ENCODE assay signal across 14 mouse cellular contexts in the genomic region with DNA sequence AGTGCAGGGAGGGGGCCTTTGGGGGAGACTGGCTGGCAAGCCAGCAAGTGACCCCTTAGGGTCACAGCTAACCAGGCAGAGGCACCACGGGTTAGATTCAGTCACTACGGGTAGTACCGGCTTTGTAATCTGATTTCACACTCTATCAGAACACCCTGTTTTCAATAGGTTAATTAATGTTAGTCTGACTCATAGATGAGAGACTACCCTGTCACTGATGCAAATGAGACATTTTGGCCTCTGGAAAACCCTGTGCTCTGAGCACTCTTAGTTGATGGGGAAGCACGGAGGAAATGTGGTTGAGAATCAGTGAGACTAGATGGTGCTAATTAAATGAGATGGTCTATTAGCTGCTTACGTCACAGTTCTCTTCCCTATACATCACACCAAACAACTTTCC. TPM values are rescaled to one million over a fixed set of nuclear protein-coding genes. Genes with fewer than 3 reads are reported as not detected.
DNase-seq lines count a peak whose midpoint lies in the region; ATAC-seq and TF ChIP-seq lines count a peak whose summit lies in the region.
"Had no signal": no experiment of that assay in that cellular context is flagged by ENCODE, and none has a peak within 500 bp of the region (broad histone marks: within the 10 kb centered on the region; RNA-seq: fewer than 3 reads in every experiment).

No protein-coding gene starts in this region.

- H3K9me3 ChIP-seq in hindbrain, embryonic 12.5 days (replicated peaks) = no peaks in the 10 kb centered on the region
- no peaks in the 10 kb centered on the region for H3K9me3 ChIP-seq in hindbrain, embryonic 13.5 days
- no peaks in the 10 kb centered on the region for H3K9me3 ChIP-seq in liver, postnatal 0 days (ENCODE audit: low read length)
- H3K9me3 ChIP-seq: limb, embryonic 15.5 days; megakaryocyte, embryonic 14.5 days had no signal

- no peak for TF ChIP-seq CTCF in liver, postnatal 0 days (IDR thresholded peaks at IDR 0.05; ENCODE audit: low read depth)

- peaks cover 6% of the 10 kb centered on the region; the same call in 1 of the 2 replicates for H3K4me1 ChIP-seq in hindbrain, embryonic 12.5 days
- peaks cover 14% of the 10 kb centered on the region for H3K4me1 ChIP-seq in hindbrain, embryonic 13.5 days (replicated peaks)
- H3K4me1 ChIP-seq in liver, postnatal 0 days (ENCODE audit: insufficient read depth) = peaks cover 19% of the 10 kb centered on the region

- WGBS in hindbrain, embryonic 12.5 days = 41% methylated on average over 5 of the region's 5 CpGs
- WGBS in hindbrain, embryonic 13.5 days = 33% methylated on average over 5 of the region's 5 CpGs
- 74% methylated on average over 5 of the region's 5 CpGs for WGBS in liver, postnatal 0 days (ENCODE audit: insufficient replicate concordance)

- DNase-seq in embryo, embryonic 10.5 days (ENCODE audit: low spot score) = peak; percentile 15
- DNase-seq in embryo, embryonic 9.5 days (ENCODE audit: extremely low spot score) = no peak
- DNase-seq in liver, postnatal 0 days = no peak
- no peak for DNase-seq in kidney, postnatal 4 days
- no peak for DNase-seq in kidney, adult 18-20 months
- DNase-seq: cerebellum, adult 2 months; embryo, embryonic 11 days; kidney, adult 11 months had no signal

- ATAC-seq in hindbrain, embryonic 12.5 days (ENCODE audit: low FRiP score) = 0 out of 2 replicates have a peak, but pooled peaks have one; percentile 29
- ATAC-seq in hindbrain, embryonic 13.5 days (ENCODE audit: low FRiP score) = no peak
- peak; percentile 77 for ATAC-seq in activated CD4-positive, CD25-positive, alpha-beta regulatory T cell, adult 4 months
- no peak for ATAC-seq in liver, postnatal 0 days

- H3K27ac ChIP-seq in hindbrain, embryonic 12.5 days = no peak overlapping the region
- H3K27ac ChIP-seq in hindbrain, embryonic 13.5 days = no peak overlapping the region
- 0 out of 2 replicates have a peak overlapping the region, but pooled peaks have one; percentile 41 for H3K27ac ChIP-seq in liver, postnatal 0 days (ENCODE audit: low read depth)
- H3K27ac ChIP-seq: left cerebral cortex, adult 2 months; limb, embryonic 15.5 days had no signal

- no peak overlapping the region for H3K9ac ChIP-seq in hindbrain, embryonic 12.5 days
- H3K9ac ChIP-seq in hindbrain, embryonic 13.5 days = no peak overlapping the region
- no peak overlapping the region for H3K9ac ChIP-seq in liver, postnatal 0 days (replicated peaks)
- H3K9ac ChIP-seq: limb, embryonic 15.5 days had no signal

- H3K36me3 ChIP-seq in hindbrain, embryonic 12.5 days = no peaks in the 10 kb centered on the region
- no peaks in the 10 kb centered on the region for H3K36me3 ChIP-seq in hindbrain, embryonic 13.5 days
- no peaks in the 10 kb centered on the region for H3K36me3 ChIP-seq in liver, postnatal 0 days (replicated peaks; ENCODE audit: insufficient read depth, low read length)
- H3K36me3 ChIP-seq: limb, embryonic 15.5 days had no signal

- H3K4me2 ChIP-seq in hindbrain, embryonic 12.5 days (replicated peaks) = no peak overlapping the region
- H3K4me2 ChIP-seq in hindbrain, embryonic 13.5 days = no peak overlapping the region
- no peak overlapping the region for H3K4me2 ChIP-seq in liver, postnatal 0 days (ENCODE audit: low read depth, low read length)
- H3K4me2 ChIP-seq: limb, embryonic 15.5 days had no signal

- H3K4me3 ChIP-seq in hindbrain, embryonic 12.5 days = no peak overlapping the region
- no peak overlapping the region for H3K4me3 ChIP-seq in hindbrain, embryonic 13.5 days
- H3K4me3 ChIP-seq in liver, postnatal 0 days (ENCODE audit: low read depth, low read length) = no peak overlapping the region
- H3K4me3 ChIP-seq: left cerebral cortex, adult 2 months; limb, embryonic 15.5 days had no signal

- no peak for TF ChIP-seq EP300 in liver, postnatal 0 days (IDR thresholded peaks at IDR 0.05; ENCODE audit: low read depth)

- H3K27me3 ChIP-seq in hindbrain, embryonic 12.5 days = no peaks in the 10 kb centered on the region
- H3K27me3 ChIP-seq in hindbrain, embryonic 13.5 days = peaks cover 13% of the 10 kb centered on the region
- no peaks in the 10 kb centered on the region for H3K27me3 ChIP-seq in liver, postnatal 0 days (ENCODE audit: insufficient read depth, low read length)
- H3K27me3 ChIP-seq: limb, embryonic 15.5 days; megakaryocyte, embryonic 14.5 days had no signal

RNA-seq across cellular contexts. Expression of a gene that starts 26.7 kb away (rescaled TPM):
- polyA plus RNA-seq in hindbrain, embryonic 12.5 days (2016; fragmentation: Nextera tagmentation; extraction: Ambion mirVana) = 7.7 and 8.3 TPM in 2 replicates
- 2.6 and 3.4 TPM in 2 replicates for polyA plus RNA-seq in hindbrain, embryonic 13.5 days (2015; fragmentation: Nextera tagmentation; extraction: Ambion mirVana)
- polyA plus RNA-seq in activated CD4-positive, CD25-positive, alpha-beta regulatory T cell, adult 4 months (2017; shearing (Covaris generic)) = 10 to 100 TPM; 29.8 to 38.2 TPM
- 1.3 and 1.4 TPM in 2 replicates for polyA plus RNA-seq in liver, postnatal 0 days (2015; fragmentation: Nextera tagmentation; extraction: Ambion mirVana)

RNA-seq across cellular contexts. Expression of a gene that starts 40.4 kb away (rescaled TPM):
- 10.3 and 10.4 TPM in 2 replicates for polyA plus RNA-seq in hindbrain, embryonic 12.5 days (2016; fragmentation: Nextera tagmentation; extraction: Ambion mirVana)
- polyA plus RNA-seq in hindbrain, embryonic 13.5 days (2015; fragmentation: Nextera tagmentation; extraction: Ambion mirVana) = 11.5 and 12.3 TPM in 2 replicates
- 100 to 1,000 TPM; 109 to 116 TPM for polyA plus RNA-seq in activated CD4-positive, CD25-positive, alpha-beta regulatory T cell, adult 4 months (2017; shearing (Covaris generic))
- 25.6 and 25.8 TPM in 2 replicates for polyA plus RNA-seq in liver, postnatal 0 days (2015; fragmentation: Nextera tagmentation; extraction: Ambion mirVana)

Comparison
In these comparisons a context has a peak if more than half of its experiments do, and no peak if none do; other contexts are left out.
1. ATAC-seq: peak in hindbrain, embryonic 12.5 days (single experiment) and activated CD4-positive, CD25-positive, alpha-beta regulatory T cell, adult 4 months (single experiment); none in hindbrain, embryonic 13.5 days (single experiment) and liver, postnatal 0 days (single experiment).